Mouse (Mus musculus): ENCODE data around the gene Tut7.
"Not testable (repeated sequence)": the region's sequence is repeated elsewhere in the genome, so short reads cannot be mapped to it uniquely, and the experiment has no call there.

The Tut7 gene

DNA sequence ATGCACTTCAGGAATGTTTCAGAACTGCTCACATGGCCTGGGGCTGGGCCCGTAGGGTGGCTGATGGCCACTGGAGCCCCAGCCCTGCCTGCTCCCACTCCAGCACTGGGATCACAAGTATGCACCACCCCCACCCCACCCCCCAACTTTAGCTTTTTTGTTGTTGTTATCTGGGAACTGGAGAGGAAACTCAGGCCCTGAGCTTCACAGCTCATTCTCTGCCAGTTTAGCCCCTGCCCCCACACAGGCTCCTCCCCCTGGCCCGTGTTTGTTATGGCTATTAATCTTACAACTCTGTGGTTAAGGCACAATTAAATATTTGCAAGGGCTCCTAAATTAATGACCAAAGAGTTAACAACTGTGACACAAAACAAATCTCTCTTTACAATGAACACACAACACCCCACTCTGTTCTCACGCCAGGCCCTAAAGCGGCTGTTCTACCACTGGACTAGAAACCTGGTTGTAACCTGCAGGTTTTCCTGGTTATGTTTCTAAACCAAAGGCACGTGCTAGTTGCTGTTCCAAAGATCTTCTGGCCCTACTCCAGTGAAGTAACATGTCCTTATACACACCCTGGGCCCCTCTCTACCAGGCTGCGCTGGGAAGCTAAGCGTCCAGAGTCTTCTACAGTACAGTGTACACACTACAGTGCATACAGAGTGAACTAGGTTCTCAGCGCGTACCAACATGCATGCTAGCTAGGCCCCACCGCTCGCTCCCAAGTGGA lies 56.0 kb downstream of the Tut7 start:
- no peak for DNase-seq (ENCODE audit: low spot score)

DNA sequence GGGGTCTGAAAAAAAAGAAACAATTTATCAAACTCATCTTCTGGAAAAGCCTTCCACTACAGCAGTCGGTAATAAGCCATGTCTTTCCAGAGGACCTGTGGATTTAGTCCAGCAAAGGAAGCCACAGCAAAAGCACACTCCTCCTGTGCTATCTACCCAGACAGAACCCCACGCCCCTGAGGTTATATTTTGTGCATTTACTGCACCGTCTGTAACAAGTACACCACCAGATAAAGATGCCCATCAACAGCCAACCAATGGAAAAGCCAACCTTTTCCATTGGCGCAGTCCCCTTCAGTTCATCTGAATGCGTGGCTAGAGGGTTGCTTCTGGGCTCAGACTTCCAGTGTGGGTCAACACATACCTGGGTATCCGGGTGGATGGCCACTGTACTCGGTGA lies 60.2 kb downstream of the Tut7 start:
- no peak for DNase-seq (ENCODE audit: low spot score)

DNA sequence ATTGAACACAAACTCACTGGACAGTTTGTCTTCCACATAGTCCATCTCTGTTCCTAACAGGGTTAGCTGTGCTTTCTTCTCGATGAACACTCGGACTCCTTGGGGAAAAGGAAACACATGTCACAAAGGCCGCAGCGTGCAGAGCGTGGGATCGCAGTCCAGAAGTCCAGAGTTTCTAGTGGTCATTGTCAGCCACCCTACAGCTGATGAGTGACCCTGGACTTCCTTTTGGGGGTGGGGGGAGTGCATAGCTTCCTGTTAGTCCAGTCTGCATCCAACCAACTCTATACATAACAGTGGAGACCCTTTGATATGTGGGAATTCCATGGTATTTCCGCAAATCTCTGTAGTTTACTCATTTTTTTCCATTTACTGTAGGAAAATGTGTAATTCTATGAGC lies 66.0 kb downstream of the Tut7 start:
- DNase-seq (ENCODE audit: low spot score), result no peak

DNA sequence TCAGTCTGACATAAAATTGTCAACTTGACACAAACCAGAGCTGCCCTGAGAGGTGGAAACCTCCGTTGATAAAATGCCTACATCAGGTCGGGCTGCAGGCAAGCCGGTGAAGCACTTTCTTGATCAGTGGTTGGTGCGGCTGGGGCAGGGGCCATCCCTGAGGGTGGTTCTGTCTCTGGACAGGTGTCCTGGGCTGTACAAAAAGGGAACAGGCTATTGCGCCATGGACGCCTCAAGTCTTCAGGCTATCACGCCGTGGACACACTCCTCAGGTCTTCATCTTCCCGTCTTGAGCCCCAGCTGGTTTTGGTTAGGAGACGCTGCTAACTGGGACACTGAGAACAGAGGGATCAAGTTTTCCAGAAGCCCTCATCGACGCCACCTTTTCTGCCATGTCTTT lies 72.6 kb downstream of the Tut7 start:
- DNase-seq (ENCODE audit: low spot score), result no peak

DNA sequence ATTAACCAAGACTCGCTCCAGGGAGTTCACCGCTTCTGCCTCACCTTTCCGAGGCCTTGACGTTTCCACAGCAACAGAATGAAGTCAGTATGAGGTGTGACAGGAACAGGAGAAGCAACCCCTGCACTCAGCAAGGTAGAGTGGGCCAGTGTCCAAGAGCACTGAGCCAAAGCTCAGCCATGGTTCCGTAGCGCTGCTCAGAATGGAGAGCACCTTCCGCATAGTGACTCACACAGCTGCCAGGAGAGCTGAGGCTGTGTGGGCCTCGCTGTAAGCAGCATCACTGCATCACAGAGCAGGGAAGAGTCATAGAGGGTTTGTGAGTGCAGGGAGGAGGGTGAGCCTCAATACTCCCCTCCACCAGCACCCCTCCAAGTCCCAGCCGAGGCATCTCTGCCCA lies 76.2 kb downstream of the Tut7 start, which contains the start of gene 1700014D04Rik:
1700014D04Rik (minus strand) TSS at position 42 of the 400 bp plus-strand sequence.
- no peak for DNase-seq (ENCODE audit: low spot score)

DNA sequence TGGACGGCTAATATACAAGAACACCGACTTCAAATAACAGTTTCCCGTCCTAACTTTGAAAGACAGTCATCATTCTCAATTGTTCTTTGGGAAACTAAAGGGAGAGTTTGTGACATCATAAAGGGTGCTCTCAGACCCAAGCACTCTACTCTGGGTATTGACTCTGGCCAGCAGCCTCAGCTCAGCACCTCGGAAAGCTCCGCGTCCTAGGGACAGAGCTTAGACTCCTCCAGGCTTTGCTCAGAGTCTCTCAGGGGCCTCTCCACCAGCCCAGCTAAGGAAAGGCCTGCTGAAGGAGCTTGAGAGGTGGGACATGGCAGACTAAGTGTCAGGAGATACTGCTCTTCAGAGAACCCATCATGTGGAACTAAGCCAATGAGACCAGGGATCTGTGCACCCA lies 76.8 kb downstream of the Tut7 start:
- no peak for DNase-seq (ENCODE audit: low spot score)

DNA sequence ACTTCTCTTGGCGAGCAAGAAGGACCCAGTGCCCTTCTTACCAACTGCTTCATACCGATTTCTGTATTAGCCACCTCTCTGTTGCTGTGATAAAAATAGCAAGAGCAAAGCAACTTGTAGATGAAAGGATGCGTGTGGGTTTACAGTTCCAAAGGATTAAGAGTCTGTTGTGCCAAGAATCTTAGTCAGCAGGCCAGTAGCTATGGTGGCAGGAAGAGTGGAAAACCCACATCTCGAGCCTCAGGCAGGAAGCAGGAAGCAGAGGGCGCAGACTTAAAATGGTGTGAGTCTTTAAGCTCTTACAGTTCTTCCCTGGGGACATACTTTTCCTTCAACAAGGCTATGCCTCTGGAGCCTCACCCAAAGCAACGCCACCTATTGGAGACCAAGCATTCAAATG lies 77.5 kb downstream of the Tut7 start:
- DNase-seq (ENCODE audit: low spot score), result no peak

DNA sequence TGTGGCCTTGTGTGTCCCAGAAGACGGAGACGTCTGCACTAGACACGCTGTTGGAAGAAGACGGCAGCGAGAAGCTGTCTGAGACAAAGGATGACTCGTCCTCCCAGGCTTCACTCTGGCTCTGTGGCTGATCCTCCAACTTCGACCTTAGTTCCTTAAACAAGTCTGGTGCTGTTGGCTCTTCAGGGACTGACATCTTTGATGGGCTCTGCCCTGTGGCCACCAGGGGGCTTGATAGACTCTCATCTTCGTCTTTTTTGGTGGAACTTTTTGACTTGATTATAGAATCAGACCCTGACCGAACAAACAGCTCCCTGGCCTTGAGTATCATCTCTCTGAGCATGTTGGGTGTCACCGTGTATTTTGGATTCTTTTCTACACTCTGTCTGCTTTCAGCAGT lies 81.2 kb downstream of the Tut7 start:
- DNase-seq (ENCODE audit: low spot score), result no peak

DNA sequence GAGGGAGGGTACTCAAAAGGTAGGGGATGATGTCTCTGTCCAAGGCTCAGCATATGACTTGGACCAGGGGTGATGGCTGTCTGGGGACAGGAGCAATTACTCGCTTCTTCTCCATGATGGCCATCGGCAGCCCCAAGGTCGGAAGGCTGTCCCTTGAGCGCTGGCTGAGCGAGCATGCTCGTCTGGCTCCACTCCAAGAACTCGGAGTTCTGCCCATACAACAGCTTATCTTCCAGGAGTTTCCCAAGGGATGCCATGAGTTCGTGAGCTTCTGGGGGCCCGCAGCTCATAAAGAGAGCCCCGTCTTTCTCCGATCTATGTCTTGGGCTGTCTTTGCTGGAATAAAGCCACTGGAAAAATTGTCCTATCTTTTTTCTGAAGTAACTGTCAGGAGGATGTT lies 81.9 kb downstream of the Tut7 start:
- DNase-seq (ENCODE audit: low spot score), result no peak

DNA sequence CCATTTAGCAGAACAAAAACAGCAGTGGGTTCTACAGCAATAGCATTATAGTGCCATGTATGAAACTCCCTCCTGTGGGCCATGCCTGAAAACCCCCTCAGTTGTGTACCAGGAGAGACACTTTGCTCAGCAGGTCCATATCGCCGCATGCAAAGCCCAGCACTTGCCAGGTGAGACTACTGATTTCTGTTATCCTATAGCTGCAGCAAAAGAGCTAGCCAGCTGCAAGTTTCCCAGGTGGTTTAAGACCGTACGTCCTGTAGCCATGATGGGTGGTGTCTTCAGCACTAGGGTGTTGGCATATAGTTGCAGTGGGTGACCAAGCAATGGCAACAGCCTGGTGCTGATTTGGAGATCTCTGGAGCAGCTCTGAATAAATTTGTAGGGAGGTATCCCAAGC lies 83.5 kb downstream of the Tut7 start:
- DNase-seq (ENCODE audit: low spot score), result no peak

DNA sequence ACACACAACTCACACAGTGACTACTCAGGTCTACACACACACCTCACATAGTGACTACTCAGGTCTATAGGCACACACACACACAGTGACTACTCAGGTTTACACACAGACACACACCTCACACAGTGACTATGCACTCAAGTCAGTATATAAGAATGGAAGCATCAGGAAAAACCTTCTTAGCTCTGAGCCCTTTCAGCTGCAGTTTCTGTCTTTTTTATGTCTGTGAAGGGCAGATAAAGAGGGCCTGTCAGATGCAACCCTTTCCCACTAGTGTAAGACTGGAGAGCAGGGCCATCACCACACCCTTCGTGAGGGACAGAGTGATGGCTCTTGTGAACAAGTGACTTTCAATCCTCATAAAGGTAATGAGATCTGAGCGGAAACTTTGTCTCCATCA lies 84.5 kb downstream of the Tut7 start:
- DNase-seq (ENCODE audit: low spot score), result no peak

DNA sequence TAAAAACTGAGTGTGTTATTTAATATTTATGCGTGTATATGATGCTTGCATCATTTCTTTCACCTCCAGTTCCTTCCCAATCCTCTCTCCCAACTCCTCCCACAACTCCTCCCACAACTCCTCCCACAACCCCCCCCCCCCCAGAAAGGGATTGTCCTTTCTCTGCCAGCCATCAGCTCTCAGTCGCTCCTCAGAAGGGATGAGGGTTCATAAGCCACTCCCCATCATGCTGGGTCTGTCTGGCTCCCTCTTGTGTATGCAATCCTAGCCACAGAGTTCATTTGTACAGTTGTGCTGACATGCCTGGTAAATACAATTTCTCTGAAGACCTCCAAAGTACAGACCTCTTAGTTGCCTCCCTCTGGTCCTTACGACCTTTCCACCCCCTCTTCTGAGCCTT lies 87.8 kb downstream of the Tut7 start:
- peak; percentile 19 for DNase-seq (ENCODE audit: low spot score)

DNA sequence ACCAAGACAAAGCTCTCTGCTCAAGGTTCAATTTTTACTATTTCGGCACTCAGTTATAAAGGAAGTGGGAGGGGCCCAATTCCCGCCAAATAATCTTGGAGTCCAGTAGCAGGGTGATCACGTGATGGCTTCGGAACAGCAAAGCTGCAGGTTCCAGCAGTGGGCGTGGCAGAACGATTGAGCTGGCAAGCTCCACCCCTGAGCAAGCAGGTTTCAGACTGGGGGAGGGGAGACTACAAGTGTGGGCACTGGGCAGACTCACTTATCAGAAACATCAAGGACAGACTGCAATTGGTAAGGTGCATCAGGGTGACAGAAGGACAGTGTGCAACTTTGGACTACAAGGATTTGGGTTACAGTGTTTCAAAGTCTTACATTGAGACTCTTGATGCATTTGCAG lies 88.6 kb downstream of the Tut7 start:
- DNase-seq (ENCODE audit: low spot score), result not testable (repeated sequence)

DNA sequence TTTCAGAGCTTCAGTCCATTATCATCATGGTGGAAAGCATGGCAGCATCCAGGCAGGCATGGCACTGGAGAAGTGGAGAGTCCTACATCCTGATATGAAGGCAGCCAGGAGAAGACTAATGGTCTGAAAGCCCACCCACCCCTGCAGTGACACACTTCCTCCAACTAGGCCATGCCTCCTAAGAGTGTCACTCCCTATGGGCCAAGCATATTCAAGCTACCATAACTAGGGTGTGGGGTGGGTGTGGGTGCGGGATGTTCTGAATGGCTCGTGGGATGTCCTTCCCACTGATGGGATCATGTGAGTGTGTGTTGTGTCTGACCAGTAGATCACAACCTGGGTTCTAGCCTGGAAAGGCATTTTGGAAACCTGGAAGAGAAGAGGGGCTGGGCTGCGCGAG lies 89.0 kb downstream of the Tut7 start:
- DNase-seq (ENCODE audit: low spot score), result no peak

DNA sequence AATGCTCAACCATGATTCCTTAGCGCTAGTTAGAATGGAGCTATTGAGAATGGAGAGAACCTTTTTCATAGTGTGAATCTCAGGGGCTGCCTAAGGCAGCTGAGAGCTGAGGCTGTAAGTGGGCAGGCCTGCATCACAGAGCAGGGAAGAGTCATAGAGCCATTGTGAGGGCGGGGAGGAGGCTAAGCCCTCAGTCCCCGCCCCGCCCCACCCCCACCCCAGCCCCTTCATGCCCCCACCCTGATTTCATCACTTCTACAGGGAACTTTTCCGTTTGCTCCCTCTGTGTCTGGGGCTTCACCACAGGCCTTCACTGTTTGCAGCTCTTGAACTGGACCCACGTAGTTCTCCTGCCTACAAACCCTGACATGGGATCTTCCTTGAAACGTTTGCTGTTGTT lies 91.3 kb downstream of the Tut7 start, which contains the start of gene Spata31d1d:
Spata31d1d (minus strand) TSS at position 101 of the 400 bp plus-strand sequence.
- no peak for DNase-seq (ENCODE audit: low spot score)

DNA sequence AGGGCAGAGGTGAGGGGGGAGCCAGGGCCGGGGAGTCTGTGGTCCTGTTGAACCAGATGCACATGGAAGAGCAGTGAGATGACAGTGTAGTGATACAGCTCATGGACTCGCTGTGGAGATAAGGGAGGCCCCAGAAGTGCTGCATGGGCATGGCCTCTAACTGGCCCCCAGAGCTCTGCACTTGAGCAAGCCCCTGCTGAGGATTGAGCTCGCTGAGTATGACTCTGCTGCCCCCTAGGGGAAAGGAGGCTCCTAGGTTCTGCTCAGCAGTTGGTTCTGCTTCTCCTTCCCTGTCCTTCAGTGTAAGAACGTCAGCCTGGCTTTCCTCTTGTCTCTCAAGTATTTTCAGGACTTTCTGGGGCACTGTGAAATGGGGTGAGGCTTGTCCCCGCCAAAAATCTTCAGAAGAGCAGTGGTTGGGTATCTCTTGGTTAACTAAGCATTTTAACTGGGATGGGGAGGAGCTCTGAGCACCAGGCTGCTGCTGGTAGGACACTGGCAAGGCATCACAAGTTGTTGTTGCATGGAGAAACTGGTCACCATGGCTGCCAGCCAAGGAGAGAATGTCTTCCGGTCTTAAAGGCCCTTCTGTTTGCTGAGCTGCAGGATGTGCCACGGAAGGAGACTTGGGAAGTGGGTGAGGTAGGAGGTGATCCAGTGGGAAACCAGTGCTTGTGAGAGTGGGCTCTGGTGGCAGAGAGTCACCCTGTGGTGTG lies 94.4 kb downstream of the Tut7 start:
- peak; percentile 74 for DNase-seq (ENCODE audit: low spot score)

DNA sequence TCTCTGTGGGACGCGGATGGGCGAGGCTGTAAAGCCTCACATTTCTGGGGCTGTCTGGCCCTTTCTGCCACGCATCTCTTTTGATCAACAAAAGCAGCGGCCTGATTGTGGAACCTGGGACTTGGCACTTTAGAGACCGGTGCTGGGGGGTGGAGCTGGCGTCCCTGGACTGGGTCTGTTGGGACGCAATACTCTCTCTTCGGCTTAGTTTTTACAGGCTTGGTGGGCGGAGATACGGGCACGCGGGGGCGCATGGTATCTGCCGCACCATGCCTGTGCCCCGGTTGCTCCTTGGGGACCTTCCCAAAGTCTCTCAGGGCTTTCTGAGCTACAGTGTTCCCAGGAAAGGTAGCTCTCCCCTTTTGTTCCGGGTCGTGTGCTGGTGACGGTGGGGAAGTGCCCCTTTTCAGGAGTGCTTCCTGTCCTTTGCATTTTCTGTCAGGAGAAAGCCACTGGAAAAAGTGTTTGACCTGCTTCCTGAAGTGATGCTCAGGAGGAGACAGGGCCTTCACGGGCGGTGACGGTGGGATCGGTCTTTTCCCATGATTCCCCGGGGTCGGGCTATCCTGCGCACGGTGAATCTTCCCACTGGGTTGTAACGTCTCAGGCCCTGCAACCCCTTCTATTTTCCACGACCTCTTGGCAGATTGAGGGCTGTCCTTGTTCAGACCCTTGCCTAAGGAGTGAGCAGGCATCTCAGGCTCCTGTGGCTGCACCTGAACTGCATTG lies 96.6 kb downstream of the Tut7 start:
- DNase-seq (ENCODE audit: low spot score), result no peak

DNA sequence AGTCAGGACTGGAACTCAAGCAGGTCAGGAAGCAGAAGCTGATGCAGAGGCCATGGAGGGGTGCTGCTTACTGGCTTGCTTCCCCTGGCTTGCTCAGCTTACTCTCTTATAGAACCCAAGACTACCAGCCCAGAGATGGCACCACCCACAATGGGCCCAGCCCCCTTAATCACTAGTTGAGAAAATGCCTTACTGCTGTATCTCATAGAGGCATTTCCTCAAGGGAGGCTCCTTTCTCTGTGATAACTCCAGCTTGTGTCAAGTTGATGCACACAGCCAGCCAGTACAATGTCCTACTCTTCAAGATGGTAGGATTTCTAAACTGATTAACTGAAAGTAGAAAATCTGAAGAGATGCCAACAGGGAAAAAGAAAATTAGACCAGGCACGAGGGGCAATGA lies 100.9 kb downstream of the Tut7 start:
- DNase-seq (ENCODE audit: low spot score), result not testable (repeated sequence)

All from MN1 (cell line).